Mouse (Mus musculus) G1E (cell line): ENCODE measurements around the gene Epha2.

Experiments used
- CTCF ChIP-seq: IDR thresholded peaks from 2 replicates; pipeline ENCODE4 v1.5.1; 2012; ENCODE audit warnings: low read depth, low read length, inconsistent platforms, mixed read lengths
- GATA1 ChIP-seq: IDR thresholded peaks from 2 replicates; pipeline ENCODE4 v1.6.1; 2012; ENCODE audit warnings: borderline replicate concordance, low read length, inconsistent platforms, mixed read lengths
- GATA2 ChIP-seq: IDR thresholded peaks from 2 replicates; pipeline ENCODE4 v1.6.1; 2012; ENCODE audit warnings: low read depth, low read length, inconsistent platforms, borderline replicate concordance
- POLR2AphosphoS5 ChIP-seq: IDR thresholded peaks from 2 replicates; pipeline ENCODE4 v1.6.1; 2012; ENCODE audit warnings: low read depth, low read length, inconsistent platforms; ENCODE audit not compliant: insufficient replicate concordance
- TAL1 ChIP-seq: conservative IDR thresholded peaks from 2 replicates; pipeline ENCODE4 v1.6.1; 2012; ENCODE audit warnings: low read depth, low read length, inconsistent platforms, mixed read lengths

- no peak for TF ChIP-seq CTCF
- TF ChIP-seq POLR2AphosphoS5: no peak
- TF ChIP-seq TAL1: no peak
- TF ChIP-seq GATA2: no peak
- TF ChIP-seq GATA1: no peak
Measured at GRCm38 (mm10) chr4:141277157-141277556, 23.9 kb upstream of the Epha2 start.
